Mouse (Mus musculus) brain, adult 2 months (tissue): Measurements from ENCODE around the gene Med17.
"Not testable (repeated sequence)": the region's sequence is repeated elsewhere in the genome, so short reads cannot be mapped to it uniquely, and the experiment has no call there.

ENCODE experiments used
- DNase-seq: peaks from one replicate; pipeline ENCODE4 v3.0.0; 2011; ENCODE audit warnings: low read depth, low spot score

The Med17 gene

GRCm38 (mm10) chr9:15279649-15280490 lies at the start of gene Med17:
Gene Med17 (minus strand): TSS chr9:15279931.
- peak; percentile 99 for DNase-seq

GRCm38 (mm10) chr9:15318170-15318742 lies 38.5 kb upstream of the Med17 start:
- no peak for DNase-seq

- DNase-seq, result no peak
These were observed 37.8 kb upstream of the Med17 start for GRCm38 (mm10) chr9:15317223-15318169.

- not testable (repeated sequence) for DNase-seq
These were observed 36.6 kb upstream of the Med17 start for GRCm38 (mm10) chr9:15316296-15316695.

GRCm38 (mm10) chr9:15314619-15315018 lies 34.9 kb upstream of the Med17 start:
- no peak for DNase-seq

- no peak for DNase-seq
These were observed 33.9 kb upstream of the Med17 start for GRCm38 (mm10) chr9:15313633-15314032.

GRCm38 (mm10) chr9:15312054-15312735 lies 32.5 kb upstream of the Med17 start:
- peak; percentile 30 for DNase-seq

GRCm38 (mm10) chr9:15310179-15310578 lies 30.4 kb upstream of the Med17 start:
- no peak for DNase-seq

GRCm38 (mm10) chr9:15309425-15309824 lies 29.7 kb upstream of the Med17 start:
- DNase-seq, result no peak

GRCm38 (mm10) chr9:15308254-15308653 lies 28.5 kb upstream of the Med17 start:
- no peak for DNase-seq

- no peak for DNase-seq
These were observed 27.5 kb upstream of the Med17 start for GRCm38 (mm10) chr9:15307257-15307656.

GRCm38 (mm10) chr9:15306398-15307119 lies 26.8 kb upstream of the Med17 start, which contains the start of gene 4931406C07Rik:
Gene 4931406C07Rik (minus strand): TSS chr9:15306448.
- DNase-seq, result peak; percentile 47

GRCm38 (mm10) chr9:15305503-15306397 lies 26.0 kb upstream of the Med17 start, which contains the start of gene Taf1d:
Gene Taf1d (plus strand): TSS chr9:15306214.
- DNase-seq, result peak; percentile 97

GRCm38 (mm10) chr9:15302881-15303280 lies 23.1 kb upstream of the Med17 start:
- no peak for DNase-seq

- not testable (repeated sequence) for DNase-seq
These were observed 22.3 kb upstream of the Med17 start for GRCm38 (mm10) chr9:15302006-15302405.

GRCm38 (mm10) chr9:15301399-15301798 lies 21.7 kb upstream of the Med17 start:
- peak; percentile 29 for DNase-seq

- no peak for DNase-seq
These were observed 20.3 kb upstream of the Med17 start for GRCm38 (mm10) chr9:15300056-15300455.

- no peak for DNase-seq
These were observed 18.7 kb upstream of the Med17 start for GRCm38 (mm10) chr9:15298451-15298850.

- no peak for DNase-seq
These were observed 17.4 kb upstream of the Med17 start for GRCm38 (mm10) chr9:15297112-15297511.
